Mouse (Mus musculus): Measurements from ENCODE around the gene Angel2. TPM values are rescaled to one million over a fixed set of nuclear protein-coding genes. Genes with fewer than 3 reads are reported as not detected.

Gene Angel2
- polyA plus RNA-seq, 1 experiment from 2014 or later, result 30.8 TPM

DNA sequence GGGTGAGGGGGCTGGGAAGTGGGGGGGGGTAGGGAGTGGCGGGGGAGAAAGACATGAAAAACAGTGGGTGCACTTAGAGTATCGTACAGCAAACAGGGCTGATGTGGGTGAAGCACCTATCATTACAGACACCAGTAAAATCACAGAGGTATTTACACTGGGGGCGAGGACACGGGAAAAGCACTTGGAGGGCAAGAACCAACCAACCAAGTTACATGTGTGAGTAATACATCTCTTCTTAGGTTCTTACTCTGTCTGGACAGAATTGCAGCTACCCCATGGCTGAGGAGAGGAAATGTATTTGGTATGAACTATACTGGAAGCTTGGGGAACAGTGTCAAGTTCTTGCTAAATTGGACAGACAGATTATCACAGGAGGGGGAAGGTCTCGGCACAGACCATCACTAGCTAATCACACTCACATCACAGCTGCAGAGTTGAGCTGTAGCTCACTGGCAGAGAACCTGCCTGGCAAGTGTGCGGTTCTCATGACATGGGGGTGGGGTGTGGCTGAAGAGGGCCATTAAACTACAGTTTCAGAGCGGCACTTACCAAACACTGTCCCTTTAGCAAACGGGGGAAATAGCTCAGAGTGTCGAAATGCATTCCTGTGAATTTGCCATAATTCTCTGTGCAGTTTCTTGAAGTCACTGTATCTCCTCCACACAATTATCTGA, 25.9 kb upstream of the Angel2 start:
- H3K27me3 ChIP-seq (ENCODE audit: control insufficient read depth, insufficient read depth, low read length), result no peaks in the 10 kb centered on the region
- no peak overlapping the region for H3K4me3 ChIP-seq (replicated peaks; ENCODE audit: low read length)
- H3K27ac ChIP-seq (ENCODE audit: low read length), result peak overlapping the region; percentile 50
- no peak overlapping the region for H3K4me2 ChIP-seq (ENCODE audit: low read depth, low read length)
- H3K36me3 ChIP-seq (ENCODE audit: control insufficient read depth, insufficient read depth, low read length), result no peaks in the 10 kb centered on the region; the same call in 1 of the 2 replicates
- peak; percentile 56; the same call in 1 of the 2 replicates for ATAC-seq (ENCODE audit: insufficient read depth, low FRiP score)
- peaks cover 3% of the 10 kb centered on the region for H3K4me1 ChIP-seq (ENCODE audit: control insufficient read depth, insufficient read depth, low read length)
- WGBS, result 47% methylated on average over 9 of the region's 9 CpGs
- no peaks in the 10 kb centered on the region for H3K9me3 ChIP-seq (replicated peaks; ENCODE audit: control insufficient read depth, low read length)
- no peak overlapping the region for H3K9ac ChIP-seq (ENCODE audit: low read length)

DNA sequence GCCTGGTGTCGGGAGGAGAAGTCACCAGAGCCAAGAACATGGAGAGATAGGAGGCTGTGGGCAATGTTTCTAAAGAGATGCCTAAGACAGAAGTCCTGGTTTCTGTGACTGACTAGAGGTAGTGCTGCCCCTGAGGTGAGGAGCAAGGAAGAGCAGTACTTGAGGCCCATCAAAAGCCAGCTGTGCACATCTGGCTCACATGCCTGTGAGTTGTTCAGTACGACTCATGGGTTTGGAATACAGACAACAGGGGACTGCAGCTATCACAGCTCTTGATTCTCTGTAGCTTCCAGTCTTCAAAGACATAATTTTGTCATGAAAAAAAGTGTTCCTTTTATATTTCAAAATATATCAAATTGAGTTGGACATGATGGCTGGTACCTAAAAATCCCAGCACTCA, 23.8 kb upstream of the Angel2 start:
- no peak overlapping the region for H3K4me3 ChIP-seq (replicated peaks; ENCODE audit: low read length)
- H3K9ac ChIP-seq (ENCODE audit: low read length), result no peak overlapping the region
- H3K9me3 ChIP-seq (replicated peaks; ENCODE audit: control insufficient read depth, low read length), result no peaks in the 10 kb centered on the region
- 0 out of 2 replicates have a peak overlapping the region, but pooled peaks have one; percentile 5 for H3K27ac ChIP-seq (ENCODE audit: low read length)
- WGBS, result 55% methylated on average over 2 of the region's 2 CpGs
- ATAC-seq (ENCODE audit: insufficient read depth, low FRiP score), result no peak
- no peak overlapping the region for H3K4me2 ChIP-seq (ENCODE audit: low read depth, low read length)
- no peaks in the 10 kb centered on the region for H3K27me3 ChIP-seq (ENCODE audit: control insufficient read depth, insufficient read depth, low read length)
- H3K4me1 ChIP-seq (ENCODE audit: control insufficient read depth, insufficient read depth, low read length), result peaks cover 3% of the 10 kb centered on the region
- peaks cover 5% of the 10 kb centered on the region for H3K36me3 ChIP-seq (ENCODE audit: control insufficient read depth, insufficient read depth, low read length)

- 87% methylated on average over 3 of the region's 3 CpGs for WGBS
- Histone ChIP-seq H3K27ac (ENCODE audit: low read length) (no peak overlapping the region), H3K27me3 (ENCODE audit: control insufficient read depth, insufficient read depth, low read length) (no peaks in the 10 kb centered on the region), H3K4me2 (ENCODE audit: low read depth, low read length) (no peak overlapping the region), H3K4me3 (replicated peaks; ENCODE audit: low read length) (no peak overlapping the region), H3K9ac (ENCODE audit: low read length) (no peak overlapping the region), H3K9me3 (replicated peaks; ENCODE audit: control insufficient read depth, low read length) (no peaks in the 10 kb centered on the region), H3K36me3 (ENCODE audit: control insufficient read depth, insufficient read depth, low read length) (peaks cover 5% of the 10 kb centered on the region; the same call in 1 of the 2 replicates), H3K4me1 (ENCODE audit: control insufficient read depth, insufficient read depth, low read length) (peaks cover 3% of the 10 kb centered on the region)
- ATAC-seq (ENCODE audit: insufficient read depth, low FRiP score), result no peak
Observed at GRCm38 (mm10) chr1:190904136-190904535, 20.8 kb upstream of the Angel2 start.

DNA sequence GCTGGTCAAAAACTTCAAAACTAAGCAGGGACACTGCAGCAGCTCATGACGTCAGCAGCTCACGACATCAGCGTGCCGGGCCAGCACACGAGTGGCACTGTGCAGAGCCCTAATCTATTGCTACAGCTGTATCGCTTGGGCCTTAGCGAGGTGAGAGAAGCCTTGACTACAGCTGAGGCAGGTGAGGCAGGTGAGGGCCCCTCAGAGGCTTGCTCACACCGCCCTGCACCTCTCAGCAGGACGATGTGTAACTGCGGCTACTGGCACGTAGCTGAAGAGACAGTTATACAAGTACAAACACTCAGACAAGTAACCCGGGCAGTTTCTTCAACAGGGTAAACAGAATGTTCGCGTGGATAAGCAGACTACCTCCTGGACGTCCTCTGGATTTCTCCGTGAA, 20.2 kb upstream of the Angel2 start:
- no peak overlapping the region for H3K27ac ChIP-seq (ENCODE audit: low read length)
- no peak for ATAC-seq (ENCODE audit: insufficient read depth, low FRiP score)

GRCm38 (mm10) chr1:190910836-190911235, 14.1 kb upstream of the Angel2 start:
- H3K27me3 ChIP-seq (ENCODE audit: control insufficient read depth, insufficient read depth, low read length), result no peaks in the 10 kb centered on the region
- peak overlapping the region; percentile 86 for H3K4me2 ChIP-seq (ENCODE audit: low read depth, low read length)
- H3K9ac ChIP-seq (ENCODE audit: low read length), result peak overlapping the region; percentile 86
- ATAC-seq (ENCODE audit: insufficient read depth, low FRiP score), result no peak
- H3K9me3 ChIP-seq (replicated peaks; ENCODE audit: control insufficient read depth, low read length), result no peaks in the 10 kb centered on the region
- H3K4me1 ChIP-seq (ENCODE audit: control insufficient read depth, insufficient read depth, low read length), result peaks cover 8% of the 10 kb centered on the region
- H3K27ac ChIP-seq (ENCODE audit: low read length), result no peak overlapping the region
- H3K36me3 ChIP-seq (ENCODE audit: control insufficient read depth, insufficient read depth, low read length), result no peaks in the 10 kb centered on the region
- H3K4me3 ChIP-seq (replicated peaks; ENCODE audit: low read length), result peak overlapping the region; percentile 93
- 70% methylated on average over 6 of the region's 6 CpGs for WGBS

More for the DNA sequence above, 20.2 kb upstream of the Angel2 start:
- H3K27me3 ChIP-seq (ENCODE audit: control insufficient read depth, insufficient read depth, low read length), result no peaks in the 10 kb centered on the region
- H3K36me3 ChIP-seq (ENCODE audit: control insufficient read depth, insufficient read depth, low read length), result peaks cover 5% of the 10 kb centered on the region; the same call in 1 of the 2 replicates
- WGBS, result 71% methylated on average over 16 of the region's 16 CpGs
- peaks cover 3% of the 10 kb centered on the region for H3K4me1 ChIP-seq (ENCODE audit: control insufficient read depth, insufficient read depth, low read length)
- no peak overlapping the region for H3K4me3 ChIP-seq (replicated peaks; ENCODE audit: low read length)
- no peak overlapping the region for H3K4me2 ChIP-seq (ENCODE audit: low read depth, low read length)
- no peak overlapping the region for H3K9ac ChIP-seq (ENCODE audit: low read length)
- no peaks in the 10 kb centered on the region for H3K9me3 ChIP-seq (replicated peaks; ENCODE audit: control insufficient read depth, low read length)

GRCm38 (mm10) chr1:190911415-190912123, 13.3 kb upstream of the Angel2 start, which contains the start of gene Rps6kc1:
TSS of gene Rps6kc1 (minus strand) at chr1:190911770.
- H3K27me3 ChIP-seq (ENCODE audit: control insufficient read depth, insufficient read depth, low read length), result no peaks in the 10 kb centered on the region
- peak; percentile 91 for ATAC-seq (ENCODE audit: insufficient read depth, low FRiP score)
- H3K36me3 ChIP-seq (ENCODE audit: control insufficient read depth, insufficient read depth, low read length), result no peaks in the 10 kb centered on the region
- under 1% methylated on average over 47 of the region's 47 CpGs for whole genome bisulfite sequencing
- peak within 1 kb of the TSS; percentile 86 for H3K4me2 ChIP-seq (ENCODE audit: low read depth, low read length)
- no peaks in the 10 kb centered on the region for H3K9me3 ChIP-seq (replicated peaks; ENCODE audit: control insufficient read depth, low read length)
- H3K27ac ChIP-seq (ENCODE audit: low read length), result peak within 1 kb of the TSS; percentile 41; the same call in 1 of the 2 replicates
- peak within 1 kb of the TSS; percentile 86 for H3K9ac ChIP-seq (ENCODE audit: low read length)
- peak within 1 kb of the TSS; percentile 93 for H3K4me3 ChIP-seq (replicated peaks; ENCODE audit: low read length)
- peaks cover 8% of the 10 kb centered on the region for H3K4me1 ChIP-seq (ENCODE audit: control insufficient read depth, insufficient read depth, low read length)

DNA sequence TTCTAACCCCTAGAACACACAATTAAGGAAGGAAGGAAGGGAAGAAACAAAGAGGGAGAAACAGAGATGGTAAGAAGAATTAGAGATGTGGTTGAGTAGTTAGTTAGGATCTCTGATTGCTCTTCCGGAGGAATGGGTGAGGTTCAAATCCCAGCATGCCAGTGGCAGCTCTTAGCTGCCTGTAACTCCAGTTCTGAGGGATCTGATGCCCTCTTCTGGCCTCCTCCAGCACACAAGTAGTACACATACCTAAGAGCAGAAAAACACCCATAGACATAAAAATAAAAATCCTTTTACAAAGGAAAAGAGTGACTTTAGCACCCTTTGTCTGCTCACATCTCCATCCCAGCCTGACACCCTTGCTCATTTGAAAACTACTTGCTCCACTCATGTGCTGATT, 12.3 kb upstream of the Angel2 start:
- no peak overlapping the region for H3K27ac ChIP-seq (ENCODE audit: low read length)
- ATAC-seq (ENCODE audit: insufficient read depth, low FRiP score), result no peak
- H3K4me1 ChIP-seq (ENCODE audit: control insufficient read depth, insufficient read depth, low read length), result peaks cover 8% of the 10 kb centered on the region
- H3K36me3 ChIP-seq (ENCODE audit: control insufficient read depth, insufficient read depth, low read length), result no peaks in the 10 kb centered on the region
- no peak overlapping the region for H3K4me3 ChIP-seq (replicated peaks; ENCODE audit: low read length)
- no peaks in the 10 kb centered on the region for H3K9me3 ChIP-seq (replicated peaks; ENCODE audit: control insufficient read depth, low read length)
- no peaks in the 10 kb centered on the region for H3K27me3 ChIP-seq (ENCODE audit: control insufficient read depth, insufficient read depth, low read length)
- 48% methylated on average over 1 of the region's 1 CpGs for WGBS
- H3K9ac ChIP-seq (ENCODE audit: low read length), result no peak overlapping the region
- peak overlapping the region; percentile 86; the same call in 1 of the 2 replicates for H3K4me2 ChIP-seq (ENCODE audit: low read depth, low read length)

GRCm38 (mm10) chr1:190918938-190919337, 6.0 kb upstream of the Angel2 start:
- no peaks in the 10 kb centered on the region for H3K36me3 ChIP-seq (ENCODE audit: control insufficient read depth, insufficient read depth, low read length)
- no peak for ATAC-seq (ENCODE audit: insufficient read depth, low FRiP score)
- H3K4me2 ChIP-seq (ENCODE audit: low read depth, low read length), result no peak overlapping the region
- WGBS, result 58% methylated on average over 7 of the region's 7 CpGs
- no peaks in the 10 kb centered on the region for H3K4me1 ChIP-seq (ENCODE audit: control insufficient read depth, insufficient read depth, low read length)
- H3K4me3 ChIP-seq (replicated peaks; ENCODE audit: low read length), result no peak overlapping the region
- no peaks in the 10 kb centered on the region for H3K9me3 ChIP-seq (replicated peaks; ENCODE audit: control insufficient read depth, low read length)
- H3K9ac ChIP-seq (ENCODE audit: low read length), result no peak overlapping the region
- no peaks in the 10 kb centered on the region for H3K27me3 ChIP-seq (ENCODE audit: control insufficient read depth, insufficient read depth, low read length)
- H3K27ac ChIP-seq (ENCODE audit: low read length), result no peak overlapping the region
